Mouse (Mus musculus) retina, postnatal 7 days (tissue): ENCODE measurements around the gene Shisa9.
A peak's percentile ranks its signal among the peaks of the same experiment; 100 is the strongest.

Experiments used
- DNase-seq: peaks from one replicate; pipeline ENCODE4 v3.0.0-alpha.2; 2012; ENCODE audit warnings: low read depth, low spot score

The Shisa9 gene

GRCm38 (mm10) chr16:12196841-12197240 lies 212.9 kb downstream of the Shisa9 start:
- DNase-seq: no peak

GRCm38 (mm10) chr16:12197611-12198010 lies 213.7 kb downstream of the Shisa9 start:
- no peak for DNase-seq

GRCm38 (mm10) chr16:12201216-12201615 lies 217.3 kb downstream of the Shisa9 start:
- DNase-seq: peak; percentile 14

- DNase-seq: no peak
Observed at GRCm38 (mm10) chr16:12202151-12202550, 218.2 kb downstream of the Shisa9 start.

GRCm38 (mm10) chr16:12203055-12203454 lies 219.1 kb downstream of the Shisa9 start:
- no peak for DNase-seq

- DNase-seq: no peak
Observed at GRCm38 (mm10) chr16:12204423-12204822, 220.5 kb downstream of the Shisa9 start.

GRCm38 (mm10) chr16:12206421-12206950 lies 222.6 kb downstream of the Shisa9 start:
- DNase-seq: no peak

- no peak for DNase-seq
Observed at GRCm38 (mm10) chr16:12206951-12207350, 223.0 kb downstream of the Shisa9 start.

- DNase-seq: no peak
Observed at GRCm38 (mm10) chr16:12209355-12209754, 225.4 kb downstream of the Shisa9 start.

GRCm38 (mm10) chr16:12209819-12210218 lies 225.9 kb downstream of the Shisa9 start:
- no peak for DNase-seq

- no peak for DNase-seq
Observed at GRCm38 (mm10) chr16:12214018-12214417, 230.1 kb downstream of the Shisa9 start.

- no peak for DNase-seq
Observed at GRCm38 (mm10) chr16:12217289-12218150, 233.6 kb downstream of the Shisa9 start.

GRCm38 (mm10) chr16:12218151-12218532 lies 234.2 kb downstream of the Shisa9 start:
- no peak for DNase-seq

GRCm38 (mm10) chr16:12219821-12220220 lies 235.9 kb downstream of the Shisa9 start:
- DNase-seq: no peak

- DNase-seq: no peak
Observed at GRCm38 (mm10) chr16:12223537-12223936, 239.6 kb downstream of the Shisa9 start.

GRCm38 (mm10) chr16:12226937-12227336 lies 243.0 kb downstream of the Shisa9 start:
- DNase-seq: no peak

GRCm38 (mm10) chr16:12233288-12233687 lies 249.4 kb downstream of the Shisa9 start:
- DNase-seq: no peak

GRCm38 (mm10) chr16:12234289-12234688 lies 250.4 kb downstream of the Shisa9 start:
- no peak for DNase-seq

- no peak for DNase-seq
Observed at GRCm38 (mm10) chr16:12238611-12239010, 254.7 kb downstream of the Shisa9 start.

- no peak for DNase-seq
Observed at GRCm38 (mm10) chr16:12259361-12259760, 275.4 kb downstream of the Shisa9 start.

- no peak for DNase-seq
Observed at GRCm38 (mm10) chr16:12265828-12266227, 281.9 kb downstream of the Shisa9 start.

GRCm38 (mm10) chr16:12300523-12300922 lies 316.6 kb downstream of the Shisa9 start:
- no peak for DNase-seq

- DNase-seq: no peak
Observed at GRCm38 (mm10) chr16:12303420-12303819, 319.5 kb downstream of the Shisa9 start.
